8 mouse cellular contexts compared by ENCODE assay signal in genomic region chr2:160366111-160366979, GRCm38 (mm10). TPM values are rescaled to one million over a fixed set of nuclear protein-coding genes. Genes with fewer than 3 reads are reported as not detected.
DNase-seq lines count a peak whose midpoint lies in the region; ATAC-seq and TF ChIP-seq lines count a peak whose summit lies in the region.

No protein-coding gene starts in this region.

- no peak for TF ChIP-seq POLR2A in bone marrow macrophage, adult 2 months (IDR thresholded peaks at IDR 0.05; ENCODE audit: borderline replicate concordance, low read depth, low read length)
- no peak for TF ChIP-seq POLR2A in thymus, adult 2 months (IDR thresholded peaks at IDR 0.05; ENCODE audit: control insufficient read depth, extremely low read depth, insufficient read depth, low read length, poor library complexity)

- peak; percentile 14; the same call in 1 of the 2 replicates for ATAC-seq in heart, embryonic 16.5 days (replicated peaks; ENCODE audit: extremely low read depth, insufficient read depth, low FRiP score)
- peak; percentile 24 for ATAC-seq in liver, embryonic 14.5 days (ENCODE audit: insufficient read depth)

- no peak for TF ChIP-seq EP300 in liver, embryonic 14.5 days (IDR thresholded peaks at IDR 0.05; ENCODE audit: low read depth)

- DNase-seq in kidney, adult 11 months, result peak; percentile 15
- DNase-seq in kidney, postnatal 14 days, result no peak
- DNase-seq in liver, embryonic 14.5 days (ENCODE audit: low read depth in 3 of 3, low spot score in 3 of 3), result no peak
- DNase-seq in thymus, adult 2 months, result peak; percentile 34
- DNase-seq in layer of hippocampus, adult 9-11 months, result no peak
- no peak for DNase-seq in spleen, postnatal 10 days (ENCODE audit: low spot score in 2 of 2)

- peaks cover 61% of the 10 kb centered on the region for H3K27me3 ChIP-seq in heart, embryonic 16.5 days (ENCODE audit: control insufficient read depth, insufficient read depth, low read length)
- H3K27me3 ChIP-seq in liver, embryonic 14.5 days (ENCODE audit: control insufficient read depth, insufficient read depth, low read length), result peaks cover 100% of the 10 kb centered on the region
- H3K27me3 ChIP-seq in thymus, adult 2 months (ENCODE audit: control insufficient read depth, insufficient read depth, low read length), result peaks cover 29% of the 10 kb centered on the region

- no peaks in the 10 kb centered on the region for H3K36me3 ChIP-seq in heart, embryonic 16.5 days (ENCODE audit: control insufficient read depth, insufficient read depth)
- no peaks in the 10 kb centered on the region for H3K36me3 ChIP-seq in liver, embryonic 14.5 days (replicated peaks; ENCODE audit: control insufficient read depth, insufficient read depth, low read depth)
- no peaks in the 10 kb centered on the region for H3K36me3 ChIP-seq in thymus, adult 2 months (ENCODE audit: control insufficient read depth, insufficient read depth, low read length)

- H3K9me3 ChIP-seq in heart, embryonic 16.5 days (replicated peaks; ENCODE audit: control insufficient read depth, low read length), result no peaks in the 10 kb centered on the region
- no peaks in the 10 kb centered on the region for H3K9me3 ChIP-seq in liver, embryonic 14.5 days (ENCODE audit: control insufficient read depth, low read length)

- no peak for TF ChIP-seq CTCF in bone marrow macrophage, adult 2 months (IDR thresholded peaks at IDR 0.05; ENCODE audit: low read depth, low read length)
- no peak for TF ChIP-seq CTCF in liver, embryonic 14.5 days (IDR thresholded peaks at IDR 0.05; ENCODE audit: low read depth)
- TF ChIP-seq CTCF in thymus, adult 2 months (IDR thresholded peaks at IDR 0.05; ENCODE audit: borderline replicate concordance, control insufficient read depth, extremely low read depth, insufficient read depth, low read length, poor library complexity), result no peak

- H3K4me1 ChIP-seq in bone marrow macrophage, adult 2 months (ENCODE audit: control insufficient read depth, insufficient read depth, low read length), result peaks cover 13% of the 10 kb centered on the region
- H3K4me1 ChIP-seq in heart, embryonic 16.5 days (ENCODE audit: control insufficient read depth, insufficient read depth, low read length), result peaks cover 20% of the 10 kb centered on the region
- no peaks in the 10 kb centered on the region; a peak in 1 of 4 replicates for H3K4me1 ChIP-seq in liver, embryonic 14.5 days (replicated peaks; ENCODE audit: control insufficient read depth in 2 of 2, insufficient read depth in 2 of 2, low read length in 1 of 2)
- peaks cover 18% of the 10 kb centered on the region for H3K4me1 ChIP-seq in thymus, adult 2 months (replicated peaks; ENCODE audit: control insufficient read depth, insufficient read depth, low read length)

- under 1% methylated on average over 89 of the region's 95 CpGs for WGBS in heart, embryonic 16.5 days
- WGBS in liver, embryonic 14.5 days (ENCODE audit: insufficient replicate concordance), result 2% methylated on average over 94 of the region's 95 CpGs
- WGBS in thymus, adult 2 months, result 4% methylated on average over 95 of the region's 95 CpGs

- H3K27ac ChIP-seq in bone marrow macrophage, adult 2 months (ENCODE audit: insufficient read depth, low read depth, low read length), result peak overlapping the region; percentile 57
- peak overlapping the region; percentile 81 for H3K27ac ChIP-seq in heart, embryonic 16.5 days (ENCODE audit: low read length)
- H3K27ac ChIP-seq in liver, embryonic 14.5 days, result no peak overlapping the region
- no peak overlapping the region for H3K27ac ChIP-seq in thymus, adult 2 months (ENCODE audit: control insufficient read depth, insufficient read depth, low read length)

- peak overlapping the region; percentile 78 for H3K9ac ChIP-seq in heart, embryonic 16.5 days (ENCODE audit: low read length)
- no peak overlapping the region for H3K9ac ChIP-seq in liver, embryonic 14.5 days (replicated peaks)

- H3K4me2 ChIP-seq in heart, embryonic 16.5 days (ENCODE audit: low read depth, low read length), result peak overlapping the region; percentile 99
- H3K4me2 ChIP-seq in liver, embryonic 14.5 days (ENCODE audit: low read depth), result peak overlapping the region; percentile 64

- peak overlapping the region; percentile 85 for H3K4me3 ChIP-seq in bone marrow macrophage, adult 2 months (ENCODE audit: insufficient read depth, low read length)
- H3K4me3 ChIP-seq in heart, embryonic 16.5 days (ENCODE audit: low read length), result peak overlapping the region; percentile 65
- H3K4me3 ChIP-seq in liver, embryonic 14.5 days (ENCODE audit: insufficient read depth in 1 of 2, low read depth in 2 of 2, low read length in 2 of 2), result peak overlapping the region; percentile 12 to 50; a peak in 3 of 4 replicates
- H3K4me3 ChIP-seq in thymus, adult 2 months (ENCODE audit: control insufficient read depth, insufficient read depth, low read length), result peak overlapping the region; percentile 57

RNA-seq across cellular contexts. Expression of gene Mafb, which starts 0.5 kb away (rescaled TPM):
- 166 TPM in 2 replicates for polyA plus RNA-seq in bone marrow macrophage, adult 2 months (2012; ENCODE audit: insufficient read depth, insufficient read length, missing spikeins)
- polyA plus RNA-seq in heart, embryonic 16.5 days (2015; fragmentation: Nextera tagmentation; extraction: Ambion mirVana), result 5.8 and 8.2 TPM in 2 replicates
- polyA plus RNA-seq in liver, embryonic 14.5 days (2012; rRNA removed), result 2.0 and 2.2 TPM in 2 replicates
- polyA plus RNA-seq in liver, embryonic 14.5 days (2014; fragmentation: Nextera tagmentation; extraction: Ambion mirVana), result 2.3 and 2.6 TPM in 2 replicates
- 18.3 and 22.3 TPM in 2 replicates for polyA plus RNA-seq in thymus, adult 2 months (2012; rRNA removed)

RNA-seq across cellular contexts. Expression of gene Gm826, which starts 32.4 kb away (rescaled TPM):
- not detected in 2 replicates for polyA plus RNA-seq in bone marrow macrophage, adult 2 months (2012; ENCODE audit: insufficient read depth, insufficient read length, missing spikeins)
- 12.0 and 12.7 TPM in 2 replicates for polyA plus RNA-seq in heart, embryonic 16.5 days (2015; fragmentation: Nextera tagmentation; extraction: Ambion mirVana)
- polyA plus RNA-seq in liver, embryonic 14.5 days (2012; rRNA removed), result 5.3 and 5.5 TPM in 2 replicates
- polyA plus RNA-seq in liver, embryonic 14.5 days (2014; fragmentation: Nextera tagmentation; extraction: Ambion mirVana), result 7.0 and 8.0 TPM in 2 replicates
- 0.29 and 0.44 TPM in 2 replicates for polyA plus RNA-seq in thymus, adult 2 months (2012; rRNA removed)

Comparison
In these comparisons a context has a peak if more than half of its experiments do, and no peak if none do; other contexts are left out.
1. DNase-seq: peak in kidney, adult 11 months (single experiment) and thymus, adult 2 months (single experiment); none in kidney, postnatal 14 days (single experiment), liver, embryonic 14.5 days (0 of 3), layer of hippocampus, adult 9-11 months (single experiment) and spleen, postnatal 10 days (0 of 2).
2. H3K27ac ChIP-seq: peak in bone marrow macrophage, adult 2 months (single experiment) and heart, embryonic 16.5 days (single experiment); none in liver, embryonic 14.5 days (single experiment) and thymus, adult 2 months (single experiment).
3. H3K4me3 ChIP-seq: peak in every context shown above with its lines; median percentile 85 in bone marrow macrophage, adult 2 months; 65 in heart, embryonic 16.5 days; 57 in thymus, adult 2 months; 31 in liver, embryonic 14.5 days.